Mouse (Mus musculus): ENCODE results near the gene Hhatl.

Gene Hhatl

DNA sequence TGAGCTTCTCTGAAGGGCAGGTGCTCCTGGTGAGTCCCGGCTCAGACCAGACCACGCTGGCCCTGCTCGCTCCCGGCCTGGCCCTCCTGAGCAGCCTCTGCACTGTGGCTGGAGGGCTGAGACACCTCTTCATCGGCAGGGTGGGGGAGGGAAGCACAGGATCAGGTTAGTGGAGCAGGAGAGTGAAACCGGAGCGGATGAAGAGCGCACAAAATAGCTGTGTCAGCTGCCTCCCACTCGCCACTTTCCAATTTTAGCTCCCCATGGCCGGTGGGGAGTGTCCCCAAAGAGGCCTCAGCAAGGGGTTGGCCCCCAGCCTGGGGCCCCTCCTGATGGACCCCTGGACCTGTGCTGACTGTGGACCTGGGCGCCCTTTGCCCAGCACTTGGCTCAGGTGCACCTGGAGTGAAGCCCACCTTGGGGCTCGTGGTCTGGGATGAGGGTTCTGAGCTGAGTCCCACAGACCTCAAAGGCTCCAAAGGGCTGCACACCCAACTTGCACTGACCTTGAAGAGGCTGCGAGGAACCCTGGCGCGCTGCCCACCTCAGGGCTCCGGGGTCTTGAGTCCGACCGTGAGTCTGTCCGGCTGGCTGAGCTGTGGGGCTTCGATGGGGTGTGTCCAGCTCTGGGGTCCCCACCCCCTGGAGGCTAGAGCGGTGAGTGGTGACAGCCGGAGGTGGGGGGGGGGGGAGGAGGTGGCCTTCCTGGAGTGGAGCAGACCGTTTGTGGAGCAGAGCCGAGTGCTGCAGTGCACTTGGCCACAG is at the start of gene Hhatl:
TSS of gene Hhatl (minus strand) at position 751 of the 765 bp plus-strand sequence.
- Histone ChIP-seq H3K9me3 (ENCODE audit: low read length) (no peaks in the 10 kb centered on the region), H3K4me3 (replicated peaks; ENCODE audit: low read length) (no peak within 1 kb of the TSS), H3K4me1 (replicated peaks; ENCODE audit: low read depth, low read length) (peaks cover 5% of the 10 kb centered on the region), H3K36me3 (ENCODE audit: insufficient read depth, low read length) (no peaks in the 10 kb centered on the region), H3K27me3 (ENCODE audit: insufficient read depth, low read length) (peaks cover 79% of the 10 kb centered on the region)
- TF ChIP-seq NANOG (IDR thresholded peaks at IDR 0.05; ENCODE audit: borderline replicate concordance, low read length) (no peak), POU5F1 (IDR thresholded peaks at IDR 0.05; ENCODE audit: borderline replicate concordance, low read length) (no peak), CTCF (conservative IDR thresholded peaks at IDR 0.05; ENCODE audit: low read length) (no peak)

DNA sequence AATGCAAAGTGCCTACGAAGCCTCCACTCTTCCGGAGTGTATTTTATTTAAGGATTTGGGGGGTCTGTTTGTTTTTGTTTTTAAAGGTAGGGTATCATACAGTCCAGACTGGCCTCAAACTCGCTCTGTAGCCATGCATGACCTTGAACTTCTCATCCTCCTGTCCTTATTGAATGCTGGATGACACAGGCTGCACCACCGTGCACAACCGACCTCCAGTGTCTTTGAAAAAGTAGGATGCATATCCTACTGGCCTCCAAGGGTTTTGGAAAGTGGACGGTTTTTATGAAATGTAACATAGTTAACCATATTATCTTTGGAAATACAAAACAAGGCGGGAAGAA is 47.3 kb upstream of the Hhatl start:
- Histone ChIP-seq H3K9me3 (ENCODE audit: low read length) (peaks cover 12% of the 10 kb centered on the region), H3K4me3 (replicated peaks; ENCODE audit: low read length) (peak overlapping the region; percentile 80), H3K36me3 (ENCODE audit: insufficient read depth, low read length) (no peaks in the 10 kb centered on the region; the same call in 1 of the 2 replicates), H3K4me1 (replicated peaks; ENCODE audit: low read depth, low read length) (peaks cover 32% of the 10 kb centered on the region), H3K27me3 (ENCODE audit: insufficient read depth, low read length) (peaks cover 21% of the 10 kb centered on the region)
- TF ChIP-seq CTCF (conservative IDR thresholded peaks at IDR 0.05; ENCODE audit: low read length) (no peak), POU5F1 (IDR thresholded peaks at IDR 0.05; ENCODE audit: borderline replicate concordance, low read length) (no peak), NANOG (IDR thresholded peaks at IDR 0.05; ENCODE audit: borderline replicate concordance, low read length) (no peak)

DNA sequence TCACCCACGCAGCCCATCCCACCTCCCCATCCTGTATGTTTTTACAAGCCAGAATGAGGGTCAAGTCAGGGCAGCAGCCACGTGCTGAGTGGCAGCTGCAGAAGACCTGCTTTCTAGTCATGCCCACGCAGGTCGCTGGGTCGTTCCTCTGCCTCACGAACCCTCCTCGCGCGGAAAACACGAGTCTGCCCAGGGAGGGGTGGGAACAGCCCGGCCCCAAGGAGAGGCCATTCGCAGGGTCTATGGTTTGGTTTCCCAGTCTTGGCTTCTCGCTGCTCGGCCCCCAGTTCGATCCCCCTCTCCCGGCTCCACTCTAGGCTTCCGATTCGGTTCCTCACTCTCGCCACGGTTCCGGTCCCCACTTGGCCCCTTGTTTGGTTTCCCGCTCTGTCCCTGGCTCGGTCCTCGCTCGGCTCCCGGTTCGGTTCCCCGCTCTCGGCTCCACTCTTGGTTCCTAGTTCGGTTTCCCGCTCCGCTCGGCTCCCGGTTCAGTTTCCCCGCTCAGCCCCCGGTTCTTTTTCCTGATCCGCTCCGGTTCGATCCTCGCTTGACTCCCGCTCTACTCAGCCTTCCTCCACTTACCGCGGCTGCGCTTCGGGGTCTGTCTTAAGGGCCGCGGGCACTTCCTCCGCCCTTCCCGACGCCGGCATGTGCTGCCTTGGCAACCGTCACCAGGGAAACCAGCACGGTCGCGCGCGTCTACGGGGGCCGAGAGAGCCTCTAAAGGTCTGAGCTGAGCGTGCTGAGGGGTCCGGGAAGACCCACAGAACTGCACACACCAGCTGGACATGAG is 46.7 kb upstream of the Hhatl start, which contains the start of gene Ccdc13:
TSS of gene Ccdc13 (minus strand) at position 633 of the 793 bp plus-strand sequence.
- H3K27me3 ChIP-seq (ENCODE audit: insufficient read depth, low read length), result peaks cover 21% of the 10 kb centered on the region
- peaks cover 32% of the 10 kb centered on the region for H3K4me1 ChIP-seq (replicated peaks; ENCODE audit: low read depth, low read length)
- H3K4me3 ChIP-seq (replicated peaks; ENCODE audit: low read length), result peak within 1 kb of the TSS; percentile 80
- H3K36me3 ChIP-seq (ENCODE audit: insufficient read depth, low read length), result no peaks in the 10 kb centered on the region; the same call in 1 of the 2 replicates
- H3K9me3 ChIP-seq (ENCODE audit: low read length), result peaks cover 16% of the 10 kb centered on the region
- TF ChIP-seq POU5F1 (IDR thresholded peaks at IDR 0.05; ENCODE audit: borderline replicate concordance, low read length) (no peak), CTCF (conservative IDR thresholded peaks at IDR 0.05; ENCODE audit: low read length) (no peak), NANOG (IDR thresholded peaks at IDR 0.05; ENCODE audit: borderline replicate concordance, low read length) (no peak)

GRCm38 (mm10) chr9:121838008-121838407 is 45.7 kb upstream of the Hhatl start:
- H3K4me1 ChIP-seq (replicated peaks; ENCODE audit: low read depth, low read length), result peaks cover 32% of the 10 kb centered on the region
- H3K36me3 ChIP-seq (ENCODE audit: insufficient read depth, low read length), result no peaks in the 10 kb centered on the region; the same call in 1 of the 2 replicates
- TF ChIP-seq NANOG (IDR thresholded peaks at IDR 0.05; ENCODE audit: borderline replicate concordance, low read length) (no peak), POU5F1 (IDR thresholded peaks at IDR 0.05; ENCODE audit: borderline replicate concordance, low read length) (no peak), CTCF (conservative IDR thresholded peaks at IDR 0.05; ENCODE audit: low read length) (no peak)
- H3K27me3 ChIP-seq (ENCODE audit: insufficient read depth, low read length), result peaks cover 21% of the 10 kb centered on the region
- H3K4me3 ChIP-seq (replicated peaks; ENCODE audit: low read length), result no peak overlapping the region
- peaks cover 16% of the 10 kb centered on the region for H3K9me3 ChIP-seq (ENCODE audit: low read length)

DNA sequence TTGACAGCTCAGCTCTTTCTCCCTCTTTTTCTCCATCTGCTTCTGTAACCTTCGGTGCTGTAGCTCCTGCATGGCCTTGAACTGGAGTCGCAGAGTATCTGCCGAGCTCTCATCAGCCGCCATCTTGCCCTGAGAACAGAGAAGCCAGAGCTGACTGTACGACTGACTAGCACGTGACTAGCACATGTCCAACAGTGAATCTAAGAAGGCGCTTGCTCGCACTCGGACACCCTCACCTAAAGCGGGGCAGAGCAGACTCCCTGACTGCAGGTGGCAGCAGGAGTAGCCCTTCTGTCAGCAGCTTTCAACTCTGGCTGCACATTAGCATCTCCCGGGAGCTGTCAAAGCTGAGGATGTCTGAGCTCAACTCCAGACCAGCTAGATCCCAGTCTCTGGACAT is 41.5 kb upstream of the Hhatl start:
- peaks cover 16% of the 10 kb centered on the region for H3K9me3 ChIP-seq (ENCODE audit: low read length)
- no peak overlapping the region for H3K4me3 ChIP-seq (replicated peaks; ENCODE audit: low read length)
- peaks cover 21% of the 10 kb centered on the region for H3K4me1 ChIP-seq (replicated peaks; ENCODE audit: low read depth, low read length)
- TF ChIP-seq POU5F1 (IDR thresholded peaks at IDR 0.05; ENCODE audit: borderline replicate concordance, low read length), result no peak
- no peak for TF ChIP-seq CTCF (conservative IDR thresholded peaks at IDR 0.05; ENCODE audit: low read length)
- TF ChIP-seq NANOG (IDR thresholded peaks at IDR 0.05; ENCODE audit: borderline replicate concordance, low read length), result no peak
- H3K36me3 ChIP-seq (ENCODE audit: insufficient read depth, low read length), result no peaks in the 10 kb centered on the region; the same call in 1 of the 2 replicates
- H3K27me3 ChIP-seq (ENCODE audit: insufficient read depth, low read length), result peaks cover 14% of the 10 kb centered on the region

GRCm38 (mm10) chr9:121830956-121831293 is 38.6 kb upstream of the Hhatl start:
- 0 out of 2 replicates have a peak, but pooled peaks cover 5% of the 10 kb centered on the region for H3K27me3 ChIP-seq (ENCODE audit: insufficient read depth, low read length)
- no peaks in the 10 kb centered on the region for H3K36me3 ChIP-seq (ENCODE audit: insufficient read depth, low read length)
- peaks cover 14% of the 10 kb centered on the region for H3K9me3 ChIP-seq (ENCODE audit: low read length)
- H3K4me1 ChIP-seq (replicated peaks; ENCODE audit: low read depth, low read length), result no peaks in the 10 kb centered on the region; the same call in 1 of the 2 replicates
- no peak overlapping the region for H3K4me3 ChIP-seq (replicated peaks; ENCODE audit: low read length)
- TF ChIP-seq POU5F1 (IDR thresholded peaks at IDR 0.05; ENCODE audit: borderline replicate concordance, low read length) (no peak), NANOG (IDR thresholded peaks at IDR 0.05; ENCODE audit: borderline replicate concordance, low read length) (no peak), CTCF (conservative IDR thresholded peaks at IDR 0.05; ENCODE audit: low read length) (peak; percentile 85)

GRCm38 (mm10) chr9:121830243-121830955 is 38.1 kb upstream of the Hhatl start:
- Histone ChIP-seq H3K27me3 (ENCODE audit: insufficient read depth, low read length) (0 out of 2 replicates have a peak, but pooled peaks cover 5% of the 10 kb centered on the region), H3K9me3 (ENCODE audit: low read length) (peaks cover 9% of the 10 kb centered on the region), H3K36me3 (ENCODE audit: insufficient read depth, low read length) (no peaks in the 10 kb centered on the region), H3K4me1 (replicated peaks; ENCODE audit: low read depth, low read length) (no peaks in the 10 kb centered on the region; the same call in 1 of the 2 replicates), H3K4me3 (replicated peaks; ENCODE audit: low read length) (no peak overlapping the region)
- TF ChIP-seq CTCF (conservative IDR thresholded peaks at IDR 0.05; ENCODE audit: low read length) (peak; percentile 68), POU5F1 (IDR thresholded peaks at IDR 0.05; ENCODE audit: borderline replicate concordance, low read length) (no peak), NANOG (IDR thresholded peaks at IDR 0.05; ENCODE audit: borderline replicate concordance, low read length) (no peak)
